Mouse (Mus musculus) CH12.LX (cell line): ENCODE data around the gene Hipk3.

Source experiments
- CTCF ChIP-seq, 2 experiments: IDR thresholded peaks in 1 of 2; conservative IDR thresholded peaks in 1 of 2; 2 replicates each; pipeline ENCODE4 v1.5.1; 2011 to 2012; ENCODE audit warnings: low read depth in 2 of 2, low read length in 2 of 2, improper control_type of control experiment in 1 of 2, inconsistent platforms in 1 of 2, mild to moderate bottlenecking in 1 of 2, moderate library complexity in 1 of 2
- E2F4 ChIP-seq: IDR thresholded peaks from 2 replicates; pipeline ENCODE4 v1.6.1; 2011; ENCODE audit warnings: low read depth, low read length, improper control_type of control experiment; ENCODE audit not compliant: insufficient replicate concordance
- EP300 ChIP-seq: IDR thresholded peaks from 2 replicates; pipeline ENCODE4 v1.6.1; 2011; ENCODE audit warnings: low read length, improper control_type of control experiment
- ETS1 ChIP-seq: conservative IDR thresholded peaks from 2 replicates; pipeline ENCODE4 v1.6.1; 2012; ENCODE audit warnings: low read depth, mild to moderate bottlenecking, inconsistent platforms, low read length, improper control_type of control experiment, moderate library complexity
- MAX ChIP-seq: IDR thresholded peaks from 2 replicates; pipeline ENCODE4 v1.6.1; 2011; ENCODE audit warnings: low read length, improper control_type of control experiment
- MYC ChIP-seq: IDR thresholded peaks from 2 replicates; pipeline ENCODE4 v1.6.1; 2011; ENCODE audit warnings: low read depth, mild to moderate bottlenecking, improper control_type of control experiment, low read length
- NRF1 ChIP-seq: IDR thresholded peaks from 2 replicates; pipeline ENCODE4 v1.6.1; 2014; ENCODE audit warnings: low read depth, mild to moderate bottlenecking, inconsistent platforms, low read length, improper control_type of control experiment, moderate library complexity
- POLR2A ChIP-seq: IDR thresholded peaks from 2 replicates; pipeline ENCODE4 v1.6.1; 2011; ENCODE audit warnings: low read depth, mild to moderate bottlenecking, improper control_type of control experiment, low read length
- SIN3A ChIP-seq: IDR thresholded peaks from 2 replicates; pipeline ENCODE4 v1.6.1; 2012; ENCODE audit warnings: low read length, improper control_type of control experiment, inconsistent platforms
- SMC3 ChIP-seq: IDR thresholded peaks from 2 replicates; pipeline ENCODE4 v1.6.1; 2011; ENCODE audit warnings: low read depth, low read length, improper control_type of control experiment
- USF1 ChIP-seq: IDR thresholded peaks from 2 replicates; pipeline ENCODE4 v1.6.1; 2014; ENCODE audit warnings: low read depth, mild to moderate bottlenecking, inconsistent platforms, low read length, improper control_type of control experiment
- USF2 ChIP-seq: conservative IDR thresholded peaks from 2 replicates; pipeline ENCODE4 v1.6.1; 2011; ENCODE audit warnings: low read depth, low read length, improper control_type of control experiment

DNA sequence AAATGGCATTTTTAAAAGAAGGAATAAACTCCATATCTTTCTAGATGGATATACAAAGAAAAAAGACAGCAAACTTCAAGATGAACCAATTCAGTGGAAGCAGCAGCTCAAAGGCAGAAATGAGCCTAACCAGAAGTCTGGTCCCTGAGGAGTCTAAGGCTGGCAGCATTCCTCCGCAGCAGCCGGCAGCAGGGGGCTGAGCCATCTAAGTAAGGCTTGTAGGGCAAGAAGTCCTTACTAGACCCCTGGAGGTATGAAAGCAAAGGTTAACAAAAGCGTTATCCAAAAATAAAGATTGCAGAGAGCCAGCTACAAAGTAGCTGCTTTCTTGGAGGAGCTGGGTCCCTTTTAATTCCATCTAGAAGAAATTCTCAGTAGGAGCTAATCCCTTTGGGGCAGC is 115.5 kb downstream of the Hipk3 start:
- TF ChIP-seq CTCF (conservative IDR thresholded peaks at IDR 0.05 in 1 of 2, IDR thresholded peaks at IDR 0.05 in 1 of 2; ENCODE audit: low read depth in 2 of 2, low read length in 2 of 2): no peak
- no peak for TF ChIP-seq MYC
- no peak for TF ChIP-seq ETS1
- no peak for TF ChIP-seq USF2
- no peak for TF ChIP-seq SMC3
- TF ChIP-seq POLR2A: no peak
- TF ChIP-seq E2F4: no peak
- TF ChIP-seq SIN3A: no peak
- no peak for TF ChIP-seq EP300
- no peak for TF ChIP-seq MAX
- TF ChIP-seq NRF1: no peak
- TF ChIP-seq USF1: no peak
